Mouse (Mus musculus) heart, postnatal 0 days (tissue): ENCODE data around the gene Celf2.

ENCODE experiments used
- CTCF ChIP-seq: IDR thresholded peaks from 2 replicates; pipeline ENCODE4 v1.5.1; 2016; ENCODE audit warnings: antibody characterized with exemption, control low read depth, low read depth
- EP300 ChIP-seq: IDR thresholded peaks from 2 replicates; pipeline ENCODE4 v1.6.1; 2016; ENCODE audit warnings: antibody characterized with exemption, low read depth

GRCm38 (mm10) chr2:6875071-6875611 lies 634.2 kb downstream of the Celf2 start:
- TF ChIP-seq CTCF (no peak), EP300 (no peak)
